Mouse (Mus musculus): ENCODE measurements around the gene Kif27. TPM values are rescaled to one million over a fixed set of nuclear protein-coding genes. Genes with fewer than 3 reads are reported as not detected.

Gene Kif27
- polyA plus RNA-seq, 1 experiment from 2014 or later: 0.11 TPM

DNA sequence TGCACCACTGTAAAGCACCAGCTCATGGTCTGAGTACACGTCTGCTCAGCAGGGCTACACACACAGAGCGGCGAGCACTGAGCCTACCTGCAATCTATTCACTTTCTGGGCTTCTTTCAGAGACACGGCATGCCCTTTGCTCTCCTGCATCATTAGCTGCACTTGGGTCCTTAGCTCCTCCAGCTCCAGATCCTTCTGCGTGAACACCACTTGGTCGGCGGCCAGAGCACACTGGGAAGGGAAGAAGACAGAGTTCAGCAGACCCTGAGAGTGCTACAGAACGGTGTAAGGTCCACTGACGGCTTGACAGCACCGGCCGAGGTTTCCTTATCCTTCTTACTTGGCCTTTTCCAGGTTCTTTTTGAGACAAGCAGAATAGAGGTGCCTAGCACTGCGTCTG is 21.5 kb downstream of the Kif27 start:
- DNase-seq (ENCODE audit: low spot score) (peak; percentile 14), ATAC-seq (replicated peaks; ENCODE audit: low FRiP score) (no peak)
- Histone ChIP-seq H3K4me1 (replicated peaks; ENCODE audit: control insufficient read depth, insufficient read depth, low read length) (no peaks in the 10 kb centered on the region), H3K4me2 (no peak overlapping the region), H3K36me3 (ENCODE audit: control insufficient read depth, insufficient read depth, low read length) (no peaks in the 10 kb centered on the region), H3K27me3 (replicated peaks; ENCODE audit: control insufficient read depth, insufficient read depth, low read length) (no peaks in the 10 kb centered on the region; the same call in 1 of the 2 replicates), H3K27ac (ENCODE audit: low read depth, low read length) (no peak overlapping the region), H3K4me3 (ENCODE audit: low read depth, low read length) (no peak overlapping the region), H3K9me3 (ENCODE audit: control insufficient read depth, low read length) (no peaks in the 10 kb centered on the region), H3K9ac (ENCODE audit: low read depth, low read length) (no peak overlapping the region)
- 77% methylated on average over 12 of the region's 12 CpGs for WGBS

DNA sequence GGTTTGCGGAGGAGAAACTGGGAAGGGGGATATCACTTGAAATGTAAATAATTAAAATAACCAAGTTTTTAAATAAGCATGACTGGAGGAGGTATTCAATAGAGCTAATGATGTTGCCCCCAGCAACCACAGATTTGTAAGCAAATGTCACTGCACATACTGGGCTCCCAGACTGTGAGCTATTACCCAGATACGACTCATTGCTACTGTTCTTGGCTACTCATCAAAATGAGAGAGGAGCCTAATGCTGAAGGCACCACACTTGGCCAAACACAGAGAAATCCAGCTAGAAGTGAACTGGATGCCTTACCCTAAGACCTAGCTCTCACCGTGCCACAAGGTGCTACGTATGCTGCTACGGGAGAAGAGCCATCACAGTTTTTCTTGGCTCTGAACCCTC is 24.8 kb downstream of the Kif27 start:
- DNase-seq (ENCODE audit: low spot score) (no peak), ATAC-seq (replicated peaks; ENCODE audit: low FRiP score) (no peak)
- H3K4me1 ChIP-seq (replicated peaks; ENCODE audit: control insufficient read depth, insufficient read depth, low read length): no peaks in the 10 kb centered on the region
- H3K27me3 ChIP-seq (replicated peaks; ENCODE audit: control insufficient read depth, insufficient read depth, low read length): no peaks in the 10 kb centered on the region; the same call in 1 of the 2 replicates
- no peak overlapping the region for H3K4me2 ChIP-seq
- no peak overlapping the region for H3K27ac ChIP-seq (ENCODE audit: low read depth, low read length)
- no peaks in the 10 kb centered on the region for H3K9me3 ChIP-seq (ENCODE audit: control insufficient read depth, low read length)
- no peak overlapping the region for H3K4me3 ChIP-seq (ENCODE audit: low read depth, low read length)
- WGBS: 96% methylated on average over 5 of the region's 5 CpGs
- no peak overlapping the region for H3K9ac ChIP-seq (ENCODE audit: low read depth, low read length)
- no peaks in the 10 kb centered on the region for H3K36me3 ChIP-seq (ENCODE audit: control insufficient read depth, insufficient read depth, low read length)

DNA sequence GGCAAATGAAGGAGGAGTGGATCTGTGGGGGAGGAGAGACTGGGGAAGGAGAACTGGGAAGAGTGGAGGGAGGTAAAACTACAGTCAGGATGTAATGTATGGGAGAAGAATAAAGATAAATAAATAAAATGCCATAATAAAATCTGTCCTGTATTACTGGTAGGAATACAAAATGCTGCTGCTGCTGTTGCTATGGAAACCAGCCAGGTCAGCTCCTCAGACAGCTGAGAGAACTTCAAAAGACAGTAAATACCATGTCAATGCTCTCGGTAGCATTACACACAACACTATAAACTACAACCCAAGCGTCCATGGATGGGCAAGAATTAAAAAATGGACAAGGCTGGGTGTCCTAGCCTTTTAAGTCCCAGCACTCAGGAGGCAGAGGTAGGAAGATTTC is 41.2 kb downstream of the Kif27 start:
- no peaks in the 10 kb centered on the region for H3K36me3 ChIP-seq (ENCODE audit: control insufficient read depth, insufficient read depth, low read length)
- H3K4me1 ChIP-seq (replicated peaks; ENCODE audit: control insufficient read depth, insufficient read depth, low read length): no peaks in the 10 kb centered on the region
- ATAC-seq (replicated peaks; ENCODE audit: low FRiP score): no peak
- no peak overlapping the region for H3K9ac ChIP-seq (ENCODE audit: low read depth, low read length)
- no peak overlapping the region for H3K4me2 ChIP-seq
- no peak for DNase-seq (ENCODE audit: low spot score)
- no peak overlapping the region for H3K4me3 ChIP-seq (ENCODE audit: low read depth, low read length)
- no peak overlapping the region for H3K27ac ChIP-seq (ENCODE audit: low read depth, low read length)
- 60% methylated on average over 2 of the region's 2 CpGs for WGBS
- no peaks in the 10 kb centered on the region for H3K27me3 ChIP-seq (replicated peaks; ENCODE audit: control insufficient read depth, insufficient read depth, low read length)
- no peaks in the 10 kb centered on the region for H3K9me3 ChIP-seq (ENCODE audit: control insufficient read depth, low read length)

DNA sequence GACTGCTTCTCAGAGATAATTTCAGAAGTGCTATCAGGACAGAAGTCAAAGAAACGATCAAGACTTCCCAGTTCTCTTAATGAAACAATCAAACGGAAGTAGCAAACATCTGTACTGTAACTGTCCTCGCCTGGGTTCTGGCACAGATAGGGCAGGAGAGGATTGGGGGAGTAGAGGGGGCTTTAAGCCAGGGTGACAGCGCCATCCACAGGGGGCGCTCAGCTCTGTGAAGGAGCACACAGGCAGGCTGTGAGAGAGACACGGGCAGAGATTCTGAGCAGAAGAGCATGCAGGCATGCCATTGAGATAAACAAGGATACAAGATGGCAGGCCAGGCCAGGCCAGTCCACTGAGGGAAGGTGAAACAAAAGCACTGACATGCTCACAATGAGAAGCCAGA is 43.9 kb downstream of the Kif27 start:
- DNase-seq (ENCODE audit: low spot score): no peak
- ATAC-seq (replicated peaks; ENCODE audit: low FRiP score): peak; percentile 74; the same call in 1 of the 2 replicates
- 40% methylated on average over 6 of the region's 6 CpGs for WGBS
- Histone ChIP-seq H3K4me3 (ENCODE audit: low read depth, low read length) (no peak overlapping the region), H3K4me1 (replicated peaks; ENCODE audit: control insufficient read depth, insufficient read depth, low read length) (no peaks in the 10 kb centered on the region), H3K27ac (ENCODE audit: low read depth, low read length) (no peak overlapping the region), H3K36me3 (ENCODE audit: control insufficient read depth, insufficient read depth, low read length) (no peaks in the 10 kb centered on the region), H3K27me3 (replicated peaks; ENCODE audit: control insufficient read depth, insufficient read depth, low read length) (no peaks in the 10 kb centered on the region), H3K4me2 (no peak overlapping the region), H3K9me3 (ENCODE audit: control insufficient read depth, low read length) (no peaks in the 10 kb centered on the region), H3K9ac (ENCODE audit: low read depth, low read length) (no peak overlapping the region)

DNA sequence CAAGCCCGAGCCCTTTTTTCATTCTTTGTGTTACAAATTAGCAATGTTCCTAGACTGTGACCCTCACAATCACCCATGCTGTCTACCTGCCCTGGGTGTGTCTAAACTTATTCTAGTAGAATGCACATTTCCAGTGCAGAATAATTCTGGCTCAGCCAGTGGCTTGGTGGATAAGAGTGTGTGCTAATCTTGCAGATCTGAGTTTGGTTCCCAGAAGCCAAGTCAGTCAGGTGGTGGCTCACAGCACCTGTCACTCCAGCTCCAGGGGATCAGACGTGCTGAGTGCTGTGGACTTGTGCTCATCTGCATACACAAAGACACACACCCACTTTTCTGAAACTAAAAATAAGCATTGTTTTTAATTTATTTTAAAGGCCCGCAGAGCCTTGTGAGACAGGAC is 45.2 kb downstream of the Kif27 start:
- H3K9me3 ChIP-seq (ENCODE audit: control insufficient read depth, low read length): no peaks in the 10 kb centered on the region
- DNase-seq (ENCODE audit: low spot score) (no peak), ATAC-seq (replicated peaks; ENCODE audit: low FRiP score) (no peak; the same call in 1 of the 2 replicates)
- no peak overlapping the region for H3K4me3 ChIP-seq (ENCODE audit: low read depth, low read length)
- WGBS: 70% methylated on average over 3 of the region's 3 CpGs
- H3K4me1 ChIP-seq (replicated peaks; ENCODE audit: control insufficient read depth, insufficient read depth, low read length): no peaks in the 10 kb centered on the region
- H3K36me3 ChIP-seq (ENCODE audit: control insufficient read depth, insufficient read depth, low read length): no peaks in the 10 kb centered on the region
- H3K4me2 ChIP-seq: no peak overlapping the region
- no peak overlapping the region for H3K27ac ChIP-seq (ENCODE audit: low read depth, low read length)
- no peaks in the 10 kb centered on the region for H3K27me3 ChIP-seq (replicated peaks; ENCODE audit: control insufficient read depth, insufficient read depth, low read length)
- no peak overlapping the region for H3K9ac ChIP-seq (ENCODE audit: low read depth, low read length)

DNA sequence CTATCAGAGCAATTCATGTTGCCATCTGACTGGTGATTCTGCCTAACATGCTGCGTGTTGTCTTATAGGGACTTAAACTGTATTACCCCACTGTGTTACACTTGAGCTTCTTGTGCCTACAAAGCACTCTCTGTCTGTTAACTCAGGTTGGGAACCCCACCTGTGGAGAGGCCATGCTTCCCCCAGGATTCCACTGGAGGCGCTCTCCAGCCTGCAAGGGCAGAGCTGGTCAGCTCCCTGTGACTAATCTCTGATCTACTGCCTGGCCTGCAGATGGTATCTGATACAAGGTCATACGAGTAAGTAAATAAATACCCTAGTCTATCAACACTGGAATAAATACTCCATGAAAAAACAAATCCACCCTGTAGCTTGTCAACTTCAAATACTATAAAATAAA is 47.6 kb downstream of the Kif27 start:
- H3K4me3 ChIP-seq (ENCODE audit: low read depth, low read length): no peak overlapping the region
- no peak for DNase-seq (ENCODE audit: low spot score)
- H3K9me3 ChIP-seq (ENCODE audit: control insufficient read depth, low read length): no peaks in the 10 kb centered on the region
- no peak for ATAC-seq (replicated peaks; ENCODE audit: low FRiP score)
- H3K36me3 ChIP-seq (ENCODE audit: control insufficient read depth, insufficient read depth, low read length): no peaks in the 10 kb centered on the region
- no peak overlapping the region for H3K4me2 ChIP-seq
- 41% methylated on average over 3 of the region's 3 CpGs for WGBS
- no peak overlapping the region for H3K9ac ChIP-seq (ENCODE audit: low read depth, low read length)
- H3K27me3 ChIP-seq (replicated peaks; ENCODE audit: control insufficient read depth, insufficient read depth, low read length): no peaks in the 10 kb centered on the region
- H3K4me1 ChIP-seq (replicated peaks; ENCODE audit: control insufficient read depth, insufficient read depth, low read length): no peaks in the 10 kb centered on the region
- no peak overlapping the region for H3K27ac ChIP-seq (ENCODE audit: low read depth, low read length)

DNA sequence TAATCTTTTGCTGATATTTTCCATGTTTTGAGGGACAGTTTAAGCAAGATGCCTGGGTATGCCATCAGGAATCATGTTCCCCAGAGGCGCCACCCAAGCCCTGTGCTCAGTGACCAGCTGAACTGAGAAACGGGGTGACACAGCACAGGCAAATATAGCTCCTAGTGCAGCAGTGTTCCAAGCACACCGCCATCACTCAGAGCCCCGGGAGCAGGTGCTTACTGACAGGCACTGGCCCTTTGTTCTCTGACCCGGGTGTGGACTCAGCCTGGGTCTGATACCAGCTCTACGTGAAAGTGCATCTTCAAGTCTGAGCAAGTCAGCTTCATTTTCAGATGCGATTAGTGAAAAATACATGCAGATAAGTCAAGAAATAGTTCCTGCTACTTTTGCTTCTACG is 49.4 kb downstream of the Kif27 start:
- H3K4me3 ChIP-seq (ENCODE audit: low read depth, low read length): no peak overlapping the region
- H3K4me1 ChIP-seq (replicated peaks; ENCODE audit: control insufficient read depth, insufficient read depth, low read length): no peaks in the 10 kb centered on the region
- no peak overlapping the region for H3K27ac ChIP-seq (ENCODE audit: low read depth, low read length)
- no peak overlapping the region for H3K9ac ChIP-seq (ENCODE audit: low read depth, low read length)
- H3K9me3 ChIP-seq (ENCODE audit: control insufficient read depth, low read length): no peaks in the 10 kb centered on the region
- no peaks in the 10 kb centered on the region for H3K36me3 ChIP-seq (ENCODE audit: control insufficient read depth, insufficient read depth, low read length)
- 71% methylated on average over 8 of the region's 8 CpGs for WGBS
- H3K4me2 ChIP-seq: no peak overlapping the region
- H3K27me3 ChIP-seq (replicated peaks; ENCODE audit: control insufficient read depth, insufficient read depth, low read length): no peaks in the 10 kb centered on the region
- ATAC-seq (replicated peaks; ENCODE audit: low FRiP score) (no peak), DNase-seq (ENCODE audit: low spot score) (no peak)

DNA sequence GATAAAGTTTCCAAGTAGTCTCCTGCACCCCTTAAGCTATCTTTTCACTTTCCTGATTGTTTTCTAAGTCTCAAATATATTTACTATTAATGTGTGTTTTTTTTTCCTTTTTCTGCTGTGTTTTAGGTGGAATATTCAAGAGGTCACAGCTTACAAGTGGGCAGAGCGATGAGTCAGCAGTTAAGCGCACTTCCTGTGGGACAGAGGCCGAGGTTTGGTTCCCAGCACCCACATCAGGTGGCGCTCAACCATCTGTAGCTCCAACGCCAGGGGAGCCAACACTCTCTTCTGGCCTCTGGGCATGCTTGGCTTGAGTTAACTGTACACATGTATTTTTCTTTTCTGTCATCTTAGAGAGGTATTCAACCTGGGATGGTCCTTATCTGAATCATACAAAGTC is 51.5 kb downstream of the Kif27 start:
- no peak overlapping the region for H3K9ac ChIP-seq (ENCODE audit: low read depth, low read length)
- H3K4me2 ChIP-seq: no peak overlapping the region
- no peak overlapping the region for H3K4me3 ChIP-seq (ENCODE audit: low read depth, low read length)
- H3K36me3 ChIP-seq (ENCODE audit: control insufficient read depth, insufficient read depth, low read length): no peaks in the 10 kb centered on the region
- DNase-seq (ENCODE audit: low spot score) (no peak), ATAC-seq (replicated peaks; ENCODE audit: low FRiP score) (no peak)
- no peaks in the 10 kb centered on the region for H3K9me3 ChIP-seq (ENCODE audit: control insufficient read depth, low read length)
- H3K27me3 ChIP-seq (replicated peaks; ENCODE audit: control insufficient read depth, insufficient read depth, low read length): no peaks in the 10 kb centered on the region
- no peaks in the 10 kb centered on the region for H3K4me1 ChIP-seq (replicated peaks; ENCODE audit: control insufficient read depth, insufficient read depth, low read length)
- no peak overlapping the region for H3K27ac ChIP-seq (ENCODE audit: low read depth, low read length)
- WGBS: 85% methylated on average over 5 of the region's 5 CpGs

DNA sequence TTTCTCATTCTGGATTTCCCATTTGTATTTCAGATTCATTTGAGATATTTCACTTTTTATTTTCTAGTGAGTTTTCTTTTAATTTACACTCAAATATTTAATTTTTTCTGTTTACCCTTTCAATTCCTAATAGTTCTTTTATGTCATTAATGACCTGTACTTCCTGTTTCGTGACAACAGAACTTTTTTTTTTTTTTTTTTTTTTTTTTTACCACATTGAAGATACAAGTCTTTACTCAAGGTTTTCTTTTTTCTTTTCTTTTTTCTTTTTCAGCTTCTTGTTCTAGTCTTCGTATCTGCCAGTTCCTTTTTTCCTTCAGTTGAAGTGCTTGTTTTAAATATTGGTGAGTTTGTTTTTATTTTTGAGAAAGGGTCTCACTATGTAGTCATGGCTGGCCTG is 53.7 kb downstream of the Kif27 start:
- Histone ChIP-seq H3K4me2 (no peak overlapping the region), H3K9ac (ENCODE audit: low read depth, low read length) (no peak overlapping the region), H3K4me3 (ENCODE audit: low read depth, low read length) (no peak overlapping the region), H3K27me3 (replicated peaks; ENCODE audit: control insufficient read depth, insufficient read depth, low read length) (no peaks in the 10 kb centered on the region), H3K4me1 (replicated peaks; ENCODE audit: control insufficient read depth, insufficient read depth, low read length) (no peaks in the 10 kb centered on the region), H3K36me3 (ENCODE audit: control insufficient read depth, insufficient read depth, low read length) (no peaks in the 10 kb centered on the region), H3K9me3 (ENCODE audit: control insufficient read depth, low read length) (no peaks in the 10 kb centered on the region), H3K27ac (ENCODE audit: low read depth, low read length) (no peak overlapping the region)
- ATAC-seq (replicated peaks; ENCODE audit: low FRiP score) (no peak), DNase-seq (ENCODE audit: low spot score) (no peak)
- WGBS: 74% methylated on average over 2 of the region's 2 CpGs
